Mouse (Mus musculus) cortical plate, adult 2 months (tissue): ENCODE measurements around the gene Gm10382. TPM values are rescaled to one million over a fixed set of nuclear protein-coding genes. Genes with fewer than 3 reads are reported as not detected.
"Not testable (repeated sequence)": the region's sequence is repeated elsewhere in the genome, so short reads cannot be mapped to it uniquely, and the experiment has no call there.

Experiments
- H3K27ac ChIP-seq: fragments of 200-500 bp; 2 replicates; pipeline ENCODE4 v1.5.1; 2012; ENCODE audit warnings: low read length, control low read depth, inconsistent platforms; ENCODE audit not compliant: insufficient read depth
- H3K4me1 ChIP-seq: fragments of 200-500 bp; 2 replicates; pipeline ENCODE4 v1.6.1; 2011; ENCODE audit warnings: low read length; ENCODE audit not compliant: control insufficient read depth, insufficient read depth
- H3K4me3 ChIP-seq: fragments of 200-500 bp; 2 replicates; pipeline ENCODE4 v1.5.1; 2011; ENCODE audit warnings: mild to moderate bottlenecking, low read length, control low read depth; ENCODE audit not compliant: insufficient read depth
- CTCF ChIP-seq: fragments of 200-500 bp; IDR thresholded peaks from 2 replicates; pipeline ENCODE4 v1.5.1; 2011; ENCODE audit warnings: mild to moderate bottlenecking, control low read depth, low read length; ENCODE audit not compliant: insufficient read depth; ENCODE audit errors: extremely low read depth
- POLR2A ChIP-seq: fragments of 200-500 bp; IDR thresholded peaks from 2 replicates; pipeline ENCODE4 v1.6.1; 2011; ENCODE audit warnings: mild to moderate bottlenecking, low read length, control low read depth; ENCODE audit not compliant: insufficient read depth; ENCODE audit errors: extremely low read depth
- polyA plus RNA-seq: library from polyadenylated mRNA; depleted of rRNA; stranded (reverse); fragments of >200 nt; gene quantifications from 2 replicates; pipeline ENCODE4 v1.2.3, GENCODE M21; 2012

Gene Gm10382
- polyA plus RNA-seq, 1 experiment, result 0.21 TPM

- peaks cover 4% of the 10 kb centered on the region; the same call in 1 of the 2 replicates for H3K4me1 ChIP-seq
- peak overlapping the region; percentile 100 for H3K27ac ChIP-seq
- no peak for TF ChIP-seq POLR2A
- no peak overlapping the region for H3K4me3 ChIP-seq
These were observed 1.9 kb downstream of the Gm10382 start for GRCm38 (mm10) chr5:125390906-125391477.

GRCm38 (mm10) chr5:125391609-125392008 lies 2.5 kb downstream of the Gm10382 start:
- peak overlapping the region; percentile 100 for H3K27ac ChIP-seq

GRCm38 (mm10) chr5:125392176-125392575 lies 3.1 kb downstream of the Gm10382 start:
- H3K4me3 ChIP-seq, H3K4me1 ChIP-seq: not testable (repeated sequence)
- peak overlapping the region; percentile 100 for H3K27ac ChIP-seq

More at GRCm38 (mm10) chr5:125391609-125392008, 2.5 kb downstream of the Gm10382 start:
- TF ChIP-seq POLR2A, result no peak
- no peak for TF ChIP-seq CTCF
- Histone ChIP-seq H3K4me3 (no peak overlapping the region), H3K4me1 (peaks cover 4% of the 10 kb centered on the region; the same call in 1 of the 2 replicates)

DNA sequence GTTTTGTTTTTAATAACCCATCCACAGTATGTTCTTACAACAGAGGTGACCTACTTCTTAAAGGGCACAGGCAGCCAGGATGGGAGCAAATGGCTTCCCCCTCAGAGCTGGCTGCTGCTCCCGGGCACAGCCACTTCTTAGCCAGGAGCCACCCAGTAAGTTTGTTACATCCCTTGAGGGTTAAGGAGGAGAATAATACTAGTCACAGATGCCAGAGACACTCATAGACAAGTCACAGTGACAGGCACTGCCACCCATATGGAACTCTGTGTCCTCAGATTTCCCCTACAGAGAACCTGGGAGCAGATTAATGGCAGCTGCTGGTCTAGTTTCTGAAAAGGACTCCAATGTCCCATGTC lies 3.5 kb downstream of the Gm10382 start:
- TF ChIP-seq POLR2A (no peak), CTCF (no peak)
- Histone ChIP-seq H3K4me3 (0 out of 2 replicates have a peak overlapping the region, but pooled peaks have one; percentile 17), H3K27ac (peak overlapping the region; percentile 100), H3K4me1 (peaks cover 4% of the 10 kb centered on the region; the same call in 1 of the 2 replicates)

DNA sequence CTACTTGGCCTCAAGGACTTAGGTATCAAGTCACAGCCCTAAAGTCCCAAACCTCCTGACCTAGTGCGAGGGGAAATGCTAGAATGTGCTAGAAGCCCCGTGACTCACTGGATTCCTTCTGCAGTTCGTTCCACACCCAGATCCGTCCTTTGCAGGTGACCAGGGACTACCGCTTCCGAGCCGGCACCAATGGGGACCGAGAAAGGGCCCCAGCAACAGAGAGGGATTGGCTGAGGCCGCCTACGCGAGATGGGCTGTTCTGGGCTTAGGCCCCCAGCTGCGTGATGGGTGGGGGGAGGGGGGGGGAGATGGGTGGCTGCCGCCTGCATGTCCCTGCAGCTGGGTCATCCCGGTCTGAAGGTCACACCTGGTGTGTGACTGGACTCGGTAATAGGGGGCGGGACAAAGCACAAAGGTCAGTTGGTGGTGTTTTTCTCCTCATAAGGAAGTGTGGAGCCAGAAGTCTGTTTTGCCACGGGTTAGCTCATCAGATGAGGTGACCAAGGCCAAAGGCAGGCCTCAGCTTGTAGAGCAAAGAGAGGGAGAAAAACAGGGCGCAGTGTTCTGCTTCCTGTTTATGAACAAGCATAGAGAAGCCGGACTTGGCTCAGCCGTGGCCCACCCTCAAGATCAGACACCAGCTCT lies 4.0 kb downstream of the Gm10382 start:
- peak overlapping the region; percentile 17 for H3K4me3 ChIP-seq
- TF ChIP-seq CTCF, result no peak
- TF ChIP-seq POLR2A, result peak; percentile 53
- peaks cover 4% of the 10 kb centered on the region; the same call in 1 of the 2 replicates for H3K4me1 ChIP-seq
- H3K27ac ChIP-seq, result peak overlapping the region; percentile 100

DNA sequence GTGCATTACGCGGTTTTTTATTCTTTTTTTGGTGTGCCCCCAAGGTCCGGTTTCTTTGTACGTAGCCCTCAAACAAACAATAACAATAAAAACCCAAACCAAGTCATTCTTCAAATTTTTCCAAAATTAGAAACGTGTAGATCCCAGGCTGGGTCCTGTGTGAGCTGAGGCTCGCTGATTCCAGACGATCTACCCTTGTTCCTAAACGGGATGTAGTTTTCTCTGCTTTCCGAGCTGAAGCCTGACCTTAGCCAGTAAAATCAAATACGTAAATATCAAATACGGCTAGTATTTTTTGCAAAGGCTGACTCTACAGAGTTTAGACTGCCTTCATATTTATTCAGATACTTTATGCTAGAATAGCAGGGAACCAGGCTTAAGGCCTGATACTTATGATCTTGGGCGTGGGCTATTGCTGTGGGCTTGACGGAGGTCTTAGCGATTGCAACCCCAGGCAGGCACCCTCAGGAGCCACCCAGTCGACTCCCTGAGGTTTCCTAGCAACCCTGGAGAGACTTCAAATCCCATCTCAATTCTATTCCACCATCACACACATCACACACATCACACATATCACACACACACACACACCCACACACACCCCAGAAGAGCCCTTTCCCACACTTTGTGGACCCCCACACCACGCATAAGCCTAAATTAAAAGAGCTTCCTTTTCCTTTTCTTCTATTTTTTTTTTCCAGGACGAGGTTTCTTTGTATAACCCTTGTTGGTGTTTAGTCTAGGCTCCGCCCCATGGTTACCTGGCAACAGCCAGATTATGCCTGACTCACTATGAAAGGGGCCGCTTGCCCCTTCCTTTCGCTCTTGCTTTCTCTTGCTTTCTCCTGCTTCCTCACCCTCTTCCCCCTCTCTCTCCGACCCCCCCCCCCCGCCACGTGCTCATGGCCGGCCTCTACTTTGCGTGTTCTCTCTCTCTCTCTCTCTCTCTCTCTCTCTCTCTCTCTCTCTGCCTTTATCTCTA lies 4.8 kb downstream of the Gm10382 start:
- Histone ChIP-seq H3K4me3 (peak overlapping the region; percentile 17), H3K27ac (peak overlapping the region; percentile 98), H3K4me1 (peaks cover 4% of the 10 kb centered on the region; the same call in 1 of the 2 replicates)
- TF ChIP-seq POLR2A, result no peak; the same call in 1 of the 2 replicates
- TF ChIP-seq CTCF, result no peak

GRCm38 (mm10) chr5:125395008-125395407 lies 5.9 kb downstream of the Gm10382 start:
- Histone ChIP-seq H3K27ac (peak overlapping the region; percentile 24), H3K4me3 (no peak overlapping the region), H3K4me1 (peaks cover 4% of the 10 kb centered on the region; the same call in 1 of the 2 replicates)
- no peak for TF ChIP-seq CTCF
- TF ChIP-seq POLR2A, result no peak

- no peak for TF ChIP-seq POLR2A
- no peak for TF ChIP-seq CTCF
These were observed 11.8 kb downstream of the Gm10382 start for GRCm38 (mm10) chr5:125400903-125401302.

GRCm38 (mm10) chr5:125402476-125402875 lies 13.4 kb downstream of the Gm10382 start:
- H3K4me1 ChIP-seq, result no peaks in the 10 kb centered on the region
- no peak overlapping the region for H3K4me3 ChIP-seq
- no peak overlapping the region for H3K27ac ChIP-seq
- TF ChIP-seq CTCF (no peak), POLR2A (no peak)

More at GRCm38 (mm10) chr5:125400903-125401302, 11.8 kb downstream of the Gm10382 start:
- no peaks in the 10 kb centered on the region for H3K4me1 ChIP-seq
- no peak overlapping the region for H3K4me3 ChIP-seq
- no peak overlapping the region for H3K27ac ChIP-seq

DNA sequence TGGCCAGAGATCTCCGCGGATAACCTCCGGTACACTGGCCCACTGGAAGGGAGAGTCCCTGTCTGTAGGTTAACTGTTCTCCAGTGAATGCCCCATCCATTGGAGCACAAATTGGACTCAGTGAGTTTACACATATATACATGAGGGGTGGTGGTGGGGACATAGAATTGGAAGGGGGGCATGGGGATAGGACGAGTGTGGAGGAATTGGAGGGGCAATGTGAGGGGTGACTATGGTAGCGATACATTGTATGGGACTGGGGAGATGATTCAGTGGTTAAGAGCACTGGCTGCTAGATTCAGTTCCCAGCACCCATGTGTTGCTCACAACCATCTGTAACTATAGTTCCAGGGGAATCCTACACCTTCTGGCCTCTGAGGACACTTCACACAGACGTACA lies 13.9 kb downstream of the Gm10382 start:
- no peak overlapping the region for H3K4me3 ChIP-seq
- no peak for TF ChIP-seq POLR2A
- TF ChIP-seq CTCF, result no peak
- H3K4me1 ChIP-seq, result no peaks in the 10 kb centered on the region
- H3K27ac ChIP-seq, result no peak overlapping the region
